Mouse (Mus musculus) thymus, adult 2 months (tissue): ENCODE data around the gene Tyw3. TPM values are rescaled to one million over a fixed set of nuclear protein-coding genes. Genes with fewer than 3 reads are reported as not detected.
"Not testable (repeated sequence)": the region's sequence is repeated elsewhere in the genome, so short reads cannot be mapped to it uniquely, and the experiment has no call there.

Experiments used
- DNase-seq: peaks from one replicate; pipeline ENCODE4 v3.0.0; 2021
- H3K27ac ChIP-seq: fragments of 200-500 bp; 2 replicates; pipeline ENCODE4 v1.5.1; 2012; ENCODE audit warnings: low read length, control low read depth; ENCODE audit not compliant: control insufficient read depth, insufficient read depth
- H3K27me3 ChIP-seq: fragments of 200-500 bp; 2 replicates; pipeline ENCODE4 v1.6.1; 2012; ENCODE audit warnings: mild to moderate bottlenecking, low read length, moderate library complexity, mixed read lengths; ENCODE audit not compliant: control insufficient read depth, insufficient read depth
- H3K36me3 ChIP-seq: fragments of 200-500 bp; 2 replicates; pipeline ENCODE4 v1.6.1; 2012; ENCODE audit warnings: mild to moderate bottlenecking, low read length, moderate library complexity; ENCODE audit not compliant: control insufficient read depth, insufficient read depth
- H3K4me1 ChIP-seq: fragments of 200-500 bp; replicated peaks from 2 replicates; pipeline ENCODE4 v1.6.1; 2012; ENCODE audit warnings: low read length; ENCODE audit not compliant: control insufficient read depth, insufficient read depth
- H3K4me3 ChIP-seq: fragments of 200-500 bp; 2 replicates; pipeline ENCODE4 v1.5.1; 2012; ENCODE audit warnings: mild to moderate bottlenecking, low read length, control low read depth, moderate library complexity; ENCODE audit not compliant: control insufficient read depth, insufficient read depth
- CTCF ChIP-seq: fragments of 200-500 bp; IDR thresholded peaks from 2 replicates; pipeline ENCODE4 v1.5.1; 2012; ENCODE audit warnings: mild to moderate bottlenecking, control low read depth, low read length, moderate library complexity, borderline replicate concordance; ENCODE audit not compliant: control insufficient read depth, poor library complexity, insufficient read depth; ENCODE audit errors: extremely low read depth
- POLR2A ChIP-seq: fragments of 200-500 bp; IDR thresholded peaks from 2 replicates; pipeline ENCODE4 v1.6.1; 2012; ENCODE audit warnings: mild to moderate bottlenecking, low read length, control low read depth, moderate library complexity; ENCODE audit not compliant: control insufficient read depth, poor library complexity, insufficient read depth; ENCODE audit errors: extremely low read depth
- WGBS: fragments of 180-500 bp; shearing (Covaris S2); methylation state at CpG from one replicate; pipeline ENCODE4 v1.1.7; 2018; 5-methylcytosine and 5-hydroxymethylcytosine counted together
- polyA plus RNA-seq: library from polyadenylated mRNA; depleted of rRNA; stranded (reverse); fragments of >200 nt; gene quantifications from 2 replicates; pipeline ENCODE4 v1.2.3, GENCODE M21; 2012; rRNA removed

The Tyw3 gene
- polyA plus RNA-seq: 11.2 and 12.6 TPM in 2 replicates

DNA sequence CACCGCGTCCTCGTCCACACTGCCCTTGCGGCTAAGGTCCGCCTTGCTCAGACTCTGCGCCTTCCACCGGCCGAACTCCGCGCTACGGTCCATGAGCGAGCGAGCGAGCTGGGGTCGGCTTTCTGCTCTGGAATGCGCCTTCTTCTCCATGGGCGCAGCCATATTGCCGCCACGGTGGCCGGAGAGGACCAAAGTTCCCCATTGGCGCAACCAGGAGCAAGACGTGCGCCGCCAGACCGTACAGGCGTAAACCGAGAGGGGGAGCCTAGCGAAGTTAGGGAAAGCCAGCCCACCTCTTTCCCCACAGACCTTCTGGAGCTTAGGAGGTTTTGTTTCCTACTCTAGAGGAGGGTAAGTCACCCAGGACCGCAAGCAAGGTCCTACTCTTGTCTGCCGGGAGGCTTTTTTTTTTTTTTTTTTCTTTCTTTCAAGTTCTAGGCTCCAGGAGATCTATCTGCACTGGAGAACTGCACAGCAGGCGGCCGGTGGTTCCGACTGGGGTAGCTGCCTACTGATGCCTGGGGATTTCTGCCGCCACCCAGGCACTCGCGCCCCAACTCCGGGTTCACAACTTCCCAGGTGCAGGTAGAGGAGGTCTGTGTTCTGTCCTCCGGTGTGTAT is at the start of gene Tyw3:
TSS of gene Tyw3 (minus strand) at position 171 of the 621 bp plus-strand sequence.
- WGBS: 1% methylated on average over 38 of the region's 38 CpGs

DNA sequence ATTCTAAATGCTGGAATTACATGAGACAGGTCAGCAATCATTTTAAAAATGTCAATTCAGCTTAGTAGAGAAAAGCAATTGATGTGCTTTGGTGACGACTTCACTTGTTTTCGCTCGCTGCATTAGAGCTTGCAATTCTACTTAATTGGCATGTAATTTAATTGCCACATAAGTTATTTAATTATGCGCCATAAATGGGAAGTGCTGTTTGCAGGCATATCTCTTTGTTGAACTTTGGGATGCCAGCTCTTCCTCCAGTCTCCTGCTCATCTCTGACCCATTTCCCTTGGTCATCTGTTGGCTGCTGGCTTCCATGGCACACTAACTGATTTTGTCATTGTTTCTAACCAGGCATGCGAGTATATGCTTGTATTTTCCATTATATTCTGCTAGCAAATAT is 36.2 kb upstream of the Tyw3 start:
- Histone ChIP-seq H3K4me1 (no peaks in the 10 kb centered on the region), H3K4me3 (no peak overlapping the region), H3K36me3 (no peaks in the 10 kb centered on the region), H3K27me3 (no peaks in the 10 kb centered on the region), H3K27ac (no peak overlapping the region)
- DNase-seq: no peak
- TF ChIP-seq CTCF: no peak
- TF ChIP-seq POLR2A: no peak
- 96% methylated on average over 5 of the region's 5 CpGs for WGBS

More for the DNA sequence above, at the start of gene Tyw3:
- DNase-seq: peak; percentile 97
- Histone ChIP-seq H3K27ac (no peak within 1 kb of the TSS), H3K36me3 (no peaks in the 10 kb centered on the region), H3K4me1 (peaks cover 8% of the 10 kb centered on the region), H3K27me3 (no peaks in the 10 kb centered on the region), H3K4me3 (peak within 1 kb of the TSS; percentile 97)
- no peak; the same call in 1 of the 2 replicates for TF ChIP-seq CTCF

DNA sequence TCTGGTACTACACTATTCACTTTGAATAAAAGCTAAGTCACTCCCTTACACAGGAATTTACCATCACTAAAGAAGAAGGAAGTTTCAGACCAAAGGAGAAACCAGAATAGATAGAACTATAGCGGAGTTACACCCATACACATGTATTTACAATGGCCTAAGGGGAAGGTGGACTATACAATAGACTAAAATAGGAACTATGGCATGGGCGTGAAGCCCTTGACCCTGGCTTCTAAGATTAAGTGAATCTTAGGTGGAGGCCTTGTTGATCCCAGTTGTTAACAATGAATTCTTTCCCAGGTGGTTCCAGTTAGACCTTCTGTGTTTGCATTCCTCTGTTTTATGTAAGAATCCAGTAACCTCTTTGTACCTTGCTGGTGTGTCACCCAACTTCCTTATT is 34.4 kb upstream of the Tyw3 start:
- H3K27me3 ChIP-seq, H3K27ac ChIP-seq, H3K4me3 ChIP-seq, H3K4me1 ChIP-seq, H3K36me3 ChIP-seq, DNase-seq: not testable (repeated sequence)
- 89% methylated on average over 2 of the region's 2 CpGs for WGBS

DNA sequence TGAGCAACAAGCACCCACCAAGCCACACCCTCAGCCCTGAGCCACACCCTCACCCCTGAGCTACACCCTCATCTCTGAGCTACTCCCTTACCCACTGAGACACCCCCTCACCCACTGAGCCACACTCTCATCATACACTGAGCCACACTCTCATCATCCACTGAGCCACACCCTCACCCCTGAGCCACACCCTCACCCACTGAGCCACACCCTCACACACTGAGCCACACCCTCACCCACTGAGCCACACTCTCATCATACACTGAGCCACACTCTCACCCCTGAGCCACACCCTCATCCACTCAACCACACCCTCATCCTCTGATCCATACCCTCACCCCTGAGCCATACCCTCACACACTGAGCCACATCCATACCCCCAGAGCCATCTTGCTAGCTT is 31.4 kb upstream of the Tyw3 start:
- H3K36me3 ChIP-seq: no peaks in the 10 kb centered on the region
- H3K27me3 ChIP-seq: no peaks in the 10 kb centered on the region
- H3K4me3 ChIP-seq: no peak overlapping the region
- TF ChIP-seq CTCF: no peak
- no peak for TF ChIP-seq POLR2A
- no peak overlapping the region for H3K27ac ChIP-seq
- H3K4me1 ChIP-seq: no peaks in the 10 kb centered on the region
- DNase-seq: no peak

DNA sequence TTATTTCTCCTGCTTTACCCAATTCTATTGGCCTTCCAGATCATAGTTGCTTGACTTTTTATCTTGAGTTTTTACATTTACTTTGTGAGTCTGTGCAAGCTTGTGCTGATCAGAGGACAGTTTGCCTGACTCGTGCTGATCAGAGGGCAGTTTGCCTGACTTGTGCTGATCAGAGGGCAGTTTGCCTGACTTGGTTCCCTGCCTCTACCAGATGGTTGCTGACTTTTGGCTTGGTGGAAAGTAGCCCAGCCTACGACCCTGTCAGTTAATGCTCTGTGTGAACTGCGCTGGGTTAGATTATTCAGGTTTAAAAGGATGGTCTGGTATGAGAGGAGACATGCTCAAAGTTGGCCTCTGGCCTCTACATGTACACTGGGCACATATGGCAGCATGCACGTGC is 19.2 kb upstream of the Tyw3 start:
- Histone ChIP-seq H3K27me3 (no peaks in the 10 kb centered on the region), H3K27ac (no peak overlapping the region), H3K4me3 (no peak overlapping the region), H3K36me3 (no peaks in the 10 kb centered on the region), H3K4me1 (no peaks in the 10 kb centered on the region; the same call in 1 of the 2 replicates)
- TF ChIP-seq POLR2A: no peak
- TF ChIP-seq CTCF: no peak
- 96% methylated on average over 4 of the region's 4 CpGs for WGBS
- no peak for DNase-seq

DNA sequence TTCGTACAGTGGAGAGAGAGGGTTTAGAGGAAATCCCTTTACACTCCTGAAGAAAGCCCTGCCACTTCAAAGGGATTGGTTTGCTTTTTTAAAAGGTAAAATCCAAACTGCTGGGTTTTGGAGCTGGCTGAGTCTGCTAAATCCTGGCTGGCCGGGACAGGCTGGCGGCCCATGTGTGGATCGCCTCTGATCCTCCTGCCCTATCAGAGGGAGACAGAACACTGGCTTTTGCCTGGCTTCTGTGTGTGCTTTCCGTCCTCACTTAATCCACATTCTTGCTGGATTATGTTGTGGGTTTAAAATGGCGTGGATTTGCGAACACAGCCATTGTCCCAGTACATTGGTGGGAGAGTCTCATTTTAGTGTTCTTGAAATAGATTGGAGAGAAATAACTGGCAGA is 18.4 kb upstream of the Tyw3 start:
- 97% methylated on average over 7 of the region's 7 CpGs for WGBS
- H3K27me3 ChIP-seq: no peaks in the 10 kb centered on the region
- TF ChIP-seq CTCF (no peak), POLR2A (no peak)

DNA sequence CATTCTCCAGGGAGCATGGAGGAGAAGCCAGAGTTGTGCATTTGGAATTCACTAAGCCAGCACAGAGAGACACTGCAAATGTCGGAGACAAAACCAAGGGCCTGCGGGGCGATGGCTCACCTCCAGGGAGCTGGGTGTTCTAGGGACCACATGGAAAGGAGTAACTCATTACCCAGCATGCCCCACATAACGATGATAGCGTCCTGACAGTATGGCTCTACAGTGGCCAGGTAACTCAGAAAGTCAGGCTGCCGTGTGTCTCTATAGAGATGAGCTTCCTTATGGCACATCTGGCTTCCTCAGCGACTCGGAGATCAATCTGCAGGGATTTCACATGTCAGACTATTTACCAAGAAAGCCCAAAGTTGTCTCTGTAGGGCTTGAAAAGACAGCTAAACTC is 17.9 kb upstream of the Tyw3 start:
- no peaks in the 10 kb centered on the region for H3K36me3 ChIP-seq
- H3K27me3 ChIP-seq: no peaks in the 10 kb centered on the region
- H3K27ac ChIP-seq: no peak overlapping the region
- TF ChIP-seq CTCF: no peak
- TF ChIP-seq POLR2A: no peak
- H3K4me1 ChIP-seq: no peaks in the 10 kb centered on the region; the same call in 1 of the 2 replicates
- no peak for DNase-seq
- 97% methylated on average over 8 of the region's 8 CpGs for WGBS
- no peak overlapping the region for H3K4me3 ChIP-seq

More for the DNA sequence above, 18.4 kb upstream of the Tyw3 start:
- no peak overlapping the region for H3K4me3 ChIP-seq
- DNase-seq: no peak
- no peaks in the 10 kb centered on the region; the same call in 1 of the 2 replicates for H3K4me1 ChIP-seq
- H3K27ac ChIP-seq: no peak overlapping the region
- H3K36me3 ChIP-seq: no peaks in the 10 kb centered on the region
